Mouse (Mus musculus) heart, adult 2 months (tissue): ENCODE data around the gene Ift81. TPM values are rescaled to one million over a fixed set of nuclear protein-coding genes. Genes with fewer than 3 reads are reported as not detected.

Source experiments
- DNase-seq, 2 experiments: peaks; one replicate each; pipeline ENCODE4 v3.0.0; 2021
- H3K27ac ChIP-seq: fragments of 200-600 bp; 2 replicates; pipeline ENCODE4 v1.8.1; 2022
- H3K27me3 ChIP-seq: fragments of 200-500 bp; 2 replicates; pipeline ENCODE4 v1.6.1; 2012; ENCODE audit warnings: mild to moderate bottlenecking, low read length, inconsistent platforms, mixed read lengths; ENCODE audit not compliant: control insufficient read depth, insufficient read depth
- H3K36me3 ChIP-seq: fragments of 200-500 bp; 2 replicates; pipeline ENCODE4 v1.6.1; 2012; ENCODE audit warnings: low read length, inconsistent platforms; ENCODE audit not compliant: control insufficient read depth, insufficient read depth
- H3K4me1 ChIP-seq: fragments of 200-500 bp; 2 replicates; pipeline ENCODE4 v1.6.1; 2011; ENCODE audit warnings: low read length; ENCODE audit not compliant: control insufficient read depth, insufficient read depth
- H3K4me3 ChIP-seq: fragments of 200-600 bp; 2 replicates; pipeline ENCODE4 v1.8.1; 2022
- H3K79me2 ChIP-seq: fragments of 200-500 bp; replicated peaks from 2 replicates; pipeline ENCODE4 v1.6.1; 2012; ENCODE audit warnings: mild to moderate bottlenecking, inconsistent platforms, low read length, moderate library complexity, mixed read lengths; ENCODE audit not compliant: control insufficient read depth, insufficient read depth
- H3K9ac ChIP-seq: fragments of 200-500 bp; 2 replicates; pipeline ENCODE4 v1.6.1; 2012; ENCODE audit warnings: low read depth, mild to moderate bottlenecking, control low read depth, inconsistent platforms, low read length, mixed read lengths
- CTCF ChIP-seq: fragments of 200-600 bp; IDR thresholded peaks from 2 replicates; pipeline ENCODE4 v1.8.1; 2022; ENCODE audit warnings: antibody characterized with exemption, mild to moderate bottlenecking, moderate library complexity
- EP300 ChIP-seq: fragments of 200-500 bp; IDR thresholded peaks from 2 replicates; pipeline ENCODE4 v1.6.1; 2011; ENCODE audit warnings: low read depth, low read length, control low read depth; ENCODE audit not compliant: insufficient read depth
- POLR2A ChIP-seq: fragments of 200-500 bp; IDR thresholded peaks from 2 replicates; pipeline ENCODE4 v1.6.1; 2011; ENCODE audit warnings: mild to moderate bottlenecking, low read depth, low read length, control low read depth; ENCODE audit not compliant: insufficient read depth
- WGBS: fragments of 180-500 bp; shearing (Covaris S2); methylation state at CpG from one replicate; pipeline ENCODE4 v1.1.7; 2018; 5-methylcytosine and 5-hydroxymethylcytosine counted together
- intact Hi-C: fragments of 180-260 bp; cut with DNase I; formaldehyde crosslinking; loops from one replicate; pipeline ENCODE4 v1.15.1; 2025
- polyA plus RNA-seq: library from polyadenylated mRNA; depleted of rRNA; stranded (reverse); fragments of >200 nt; gene quantifications from 2 replicates; pipeline ENCODE4 v1.2.3, GENCODE M21; 2012
- total RNA-seq, 2 experiments: library from RNA; stranded (reverse); gene quantifications; 2 replicates each; pipeline ENCODE4 v1.2.3; 2021

Ift81 gene
- total and polyA plus RNA-seq, 3 experiments = 11.4 to 97.0 (median 78.1) TPM

GRCm38 (mm10) chr5:122645290-122645689 lies 31.0 kb upstream of the Ift81 start:
- H3K27me3 ChIP-seq = no peaks in the 10 kb centered on the region

GRCm38 (mm10) chr5:122644111-122644607 lies 29.8 kb upstream of the Ift81 start:
- Histone ChIP-seq H3K27me3 (no peaks in the 10 kb centered on the region), H3K4me1 (no peaks in the 10 kb centered on the region; the same call in 1 of the 2 replicates), H3K79me2 (no peaks in the 10 kb centered on the region), H3K4me3 (peak overlapping the region; percentile 39), H3K27ac (peak overlapping the region; percentile 60), H3K36me3 (no peaks in the 10 kb centered on the region), H3K9ac (peak overlapping the region; percentile 42)
- DNase-seq = peak; percentile 50 to 69
- WGBS = 37% methylated on average over 15 of the region's 15 CpGs
- intact Hi-C loops = no loop called here
- TF ChIP-seq CTCF (no peak), EP300 (no peak), POLR2A (no peak)

More at GRCm38 (mm10) chr5:122645290-122645689, 31.0 kb upstream of the Ift81 start:
- Histone ChIP-seq H3K27ac (no peak overlapping the region), H3K36me3 (no peaks in the 10 kb centered on the region), H3K9ac (no peak overlapping the region), H3K4me3 (no peak overlapping the region), H3K4me1 (no peaks in the 10 kb centered on the region; the same call in 1 of the 2 replicates), H3K79me2 (no peaks in the 10 kb centered on the region)
- DNase-seq = no peak
- 61% methylated on average over 6 of the region's 6 CpGs for WGBS
- TF ChIP-seq CTCF = no peak
- no peak for TF ChIP-seq EP300
- no peak for TF ChIP-seq POLR2A
- intact Hi-C loops = no loop called here

GRCm38 (mm10) chr5:122643701-122644100 lies 29.4 kb upstream of the Ift81 start, which contains the start of gene P2rx7:
P2rx7 (plus strand) TSS chr5:122643911.
- peak within 1 kb of the TSS; percentile 60 for H3K27ac ChIP-seq
- TF ChIP-seq EP300 (no peak), POLR2A (peak; percentile 53; the same call in 1 of the 2 replicates)
- H3K36me3 ChIP-seq = no peaks in the 10 kb centered on the region
- 44% methylated on average over 12 of the region's 12 CpGs for WGBS
- H3K4me1 ChIP-seq = no peaks in the 10 kb centered on the region; the same call in 1 of the 2 replicates
- H3K79me2 ChIP-seq = no peaks in the 10 kb centered on the region
- intact Hi-C loops = no loop called here
- H3K9ac ChIP-seq = peak within 1 kb of the TSS; percentile 42
- H3K4me3 ChIP-seq = peak within 1 kb of the TSS; percentile 39
- DNase-seq = peak; percentile 76 to 81
- no peaks in the 10 kb centered on the region for H3K27me3 ChIP-seq

GRCm38 (mm10) chr5:122639986-122640385 lies 25.7 kb upstream of the Ift81 start:
- Histone ChIP-seq H3K4me1 (peaks cover 1% of the 10 kb centered on the region; the same call in 1 of the 2 replicates), H3K27me3 (no peaks in the 10 kb centered on the region), H3K4me3 (no peak overlapping the region), H3K9ac (no peak overlapping the region), H3K79me2 (no peaks in the 10 kb centered on the region), H3K27ac (no peak overlapping the region), H3K36me3 (no peaks in the 10 kb centered on the region)
- intact Hi-C loops = no loop called here
- WGBS = 83% methylated on average over 5 of the region's 5 CpGs
- DNase-seq = no peak
- TF ChIP-seq EP300 = no peak
- TF ChIP-seq CTCF = no peak
- no peak for TF ChIP-seq POLR2A

- no peak for TF ChIP-seq EP300
- no peak for TF ChIP-seq POLR2A
- TF ChIP-seq CTCF = no peak
- Histone ChIP-seq H3K36me3 (no peaks in the 10 kb centered on the region), H3K27ac (no peak overlapping the region), H3K9ac (no peak overlapping the region), H3K27me3 (no peaks in the 10 kb centered on the region), H3K4me1 (peaks cover 1% of the 10 kb centered on the region; the same call in 1 of the 2 replicates), H3K4me3 (no peak overlapping the region), H3K79me2 (no peaks in the 10 kb centered on the region)
- intact Hi-C loops = no loop called here
- 88% methylated on average over 4 of the region's 4 CpGs for WGBS
- DNase-seq = no peak
Measured at GRCm38 (mm10) chr5:122639517-122639916, 25.2 kb upstream of the Ift81 start.

DNA sequence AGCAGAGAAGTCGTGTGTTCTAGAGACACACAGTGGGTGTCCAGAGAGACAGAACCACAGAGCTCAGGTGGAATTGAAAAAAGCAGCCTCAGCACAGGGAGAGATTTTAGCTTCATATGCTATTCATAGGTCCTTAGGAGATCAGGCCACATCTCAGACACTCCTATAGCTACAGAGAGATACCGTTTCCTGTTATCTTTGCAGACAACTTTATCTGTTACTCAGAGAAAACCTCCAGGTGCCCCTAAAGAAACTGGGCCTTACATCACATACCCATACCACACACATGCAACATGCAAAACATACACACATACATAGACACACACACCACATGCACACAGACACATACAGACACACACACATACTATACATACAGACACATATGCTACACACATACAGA lies 24.0 kb upstream of the Ift81 start:
- intact Hi-C loops = no loop called here

More for the DNA sequence above, 24.0 kb upstream of the Ift81 start:
- Histone ChIP-seq H3K79me2 (no peaks in the 10 kb centered on the region), H3K27ac (no peak overlapping the region), H3K27me3 (no peaks in the 10 kb centered on the region), H3K9ac (no peak overlapping the region), H3K36me3 (no peaks in the 10 kb centered on the region), H3K4me1 (0 out of 2 replicates have a peak, but pooled peaks cover 1% of the 10 kb centered on the region), H3K4me3 (no peak overlapping the region)
- DNase-seq = no peak
- WGBS = 66% methylated on average over 2 of the region's 2 CpGs
- TF ChIP-seq CTCF (no peak), EP300 (no peak), POLR2A (no peak)
